Mouse (Mus musculus) liver, embryonic 15.5 days (tissue): ENCODE results near the gene Gm7929. TPM values are rescaled to one million over a fixed set of nuclear protein-coding genes. Genes with fewer than 3 reads are reported as not detected.
"Not testable (repeated sequence)": the region's sequence is repeated elsewhere in the genome, so short reads cannot be mapped to it uniquely, and the experiment has no call there.

Source experiments
- ATAC-seq: fragments of 200-750 bp; cut with Nextera tagmentation; 2 replicates; pipeline ENCODE4 v1.8.0; 2017; ENCODE audit warnings: moderate number of reproducible peaks, mild to moderate bottlenecking, moderate library complexity; ENCODE audit not compliant: insufficient read depth
- H3K27ac ChIP-seq: fragments of 300-500 bp; sonication (generic); replicated peaks from 2 replicates; pipeline ENCODE4 v1.5.1; 2015; ENCODE audit warnings: mild to moderate bottlenecking, inconsistent platforms
- H3K27me3 ChIP-seq: fragments of 300-500 bp; sonication (generic); 2 replicates; pipeline ENCODE4 v1.6.1; 2015; ENCODE audit warnings: mild to moderate bottlenecking, inconsistent platforms
- H3K36me3 ChIP-seq: fragments of 300-500 bp; sonication (generic); replicated peaks from 2 replicates; pipeline ENCODE4 v1.6.1; 2015; ENCODE audit warnings: moderate library complexity, mild to moderate bottlenecking, inconsistent platforms
- H3K4me1 ChIP-seq: fragments of 300-500 bp; sonication (generic); replicated peaks from 2 replicates; pipeline ENCODE4 v1.6.1; 2015; ENCODE audit warnings: inconsistent platforms
- H3K4me2 ChIP-seq: fragments of 300-500 bp; sonication (generic); 2 replicates; pipeline ENCODE4 v1.6.1; 2015; ENCODE audit warnings: moderate library complexity, mild to moderate bottlenecking, inconsistent platforms
- H3K4me3 ChIP-seq: fragments of 300-500 bp; sonication (generic); replicated peaks from 2 replicates; pipeline ENCODE4 v1.5.1; 2015; ENCODE audit warnings: mild to moderate bottlenecking, inconsistent platforms
- H3K9ac ChIP-seq: fragments of 300-500 bp; sonication (generic); 2 replicates; pipeline ENCODE4 v1.6.1; 2015; ENCODE audit warnings: moderate library complexity, mild to moderate bottlenecking, inconsistent platforms
- H3K9me3 ChIP-seq: fragments of 300-500 bp; sonication (generic); replicated peaks from 2 replicates; pipeline ENCODE4 v1.6.1; 2016; ENCODE audit warnings: inconsistent platforms
- WGBS: fragments of 180-500 bp; shearing (Covaris S2); methylation state at CpG from one replicate; pipeline ENCODE4 v1.1.7; 2015; ENCODE audit warnings: mixed read lengths; ENCODE audit not compliant: insufficient replicate concordance; 5-methylcytosine and 5-hydroxymethylcytosine counted together
- polyA plus RNA-seq: library from polyadenylated mRNA; unstranded; fragments of >200 nt; fragmentation: Nextera tagmentation; extraction: Ambion mirVana; gene quantifications from 2 replicates; pipeline ENCODE4 v1.2.1, GENCODE M21; 2015

Gm7929 gene
- not detected in 2 replicates for polyA plus RNA-seq

GRCm38 (mm10) chr14:41750514-41750913, at the start of gene Gm7929:
Gm7929 (minus strand) TSS chr14:41750614.
- H3K27ac ChIP-seq, H3K4me1 ChIP-seq, H3K9me3 ChIP-seq, H3K4me3 ChIP-seq, H3K27me3 ChIP-seq, ATAC-seq, H3K9ac ChIP-seq, H3K36me3 ChIP-seq, H3K4me2 ChIP-seq: not testable (repeated sequence)
- WGBS: 67% methylated on average over 1 of the region's 1 CpGs

GRCm38 (mm10) chr14:41772341-41772740, 21.9 kb upstream of the Gm7929 start, which contains the start of gene Gm47189:
Gm47189 (minus strand) TSS chr14:41772441.
- not testable (repeated sequence) for ATAC-seq, H3K36me3 ChIP-seq, H3K9ac ChIP-seq, H3K4me3 ChIP-seq, H3K27ac ChIP-seq, H3K9me3 ChIP-seq, H3K27me3 ChIP-seq, H3K4me2 ChIP-seq, H3K4me1 ChIP-seq

GRCm38 (mm10) chr14:41755931-41756330, 5.5 kb upstream of the Gm7929 start:
- H3K4me3 ChIP-seq, H3K27ac ChIP-seq, H3K36me3 ChIP-seq, H3K9ac ChIP-seq, H3K27me3 ChIP-seq, H3K4me1 ChIP-seq, H3K4me2 ChIP-seq, H3K9me3 ChIP-seq, ATAC-seq: not testable (repeated sequence)
- WGBS: 69% methylated on average over 3 of the region's 3 CpGs

GRCm38 (mm10) chr14:41723437-41723836, 27.0 kb downstream of the Gm7929 start:
- 60% methylated on average over 17 of the region's 17 CpGs for WGBS
- H3K4me3 ChIP-seq, H3K27ac ChIP-seq, H3K4me1 ChIP-seq, H3K4me2 ChIP-seq, H3K36me3 ChIP-seq, ATAC-seq, H3K9ac ChIP-seq, H3K9me3 ChIP-seq, H3K27me3 ChIP-seq: not testable (repeated sequence)

- not testable (repeated sequence) for H3K4me1 ChIP-seq, H3K9ac ChIP-seq, ATAC-seq, H3K9me3 ChIP-seq, H3K4me3 ChIP-seq, H3K27ac ChIP-seq, H3K36me3 ChIP-seq, H3K27me3 ChIP-seq, H3K4me2 ChIP-seq
- WGBS: 63% methylated on average over 1 of the region's 1 CpGs
These were observed 33.2 kb downstream of the Gm7929 start for GRCm38 (mm10) chr14:41717180-41717579.

- H3K4me1 ChIP-seq, H3K36me3 ChIP-seq, H3K27ac ChIP-seq, H3K9ac ChIP-seq, H3K9me3 ChIP-seq, ATAC-seq, H3K27me3 ChIP-seq, H3K4me3 ChIP-seq, H3K4me2 ChIP-seq: not testable (repeated sequence)
- WGBS: no CpG with 5 or more reads among the region's 3 CpGs
These were observed 48.6 kb downstream of the Gm7929 start, which contains the start of gene Gm8068 for GRCm38 (mm10) chr14:41701785-41702184. Gm8068 (minus strand) TSS chr14:41701885.

Other genes starting within 250 kb of the Gm7929 start
- gene Gm7970, start 195.0 kb downstream of the Gm7929 start, polyA plus RNA-seq: not detected in 2 replicates
- gene 1700049E17Rik2, start 177.4 kb downstream of the Gm7929 start, polyA plus RNA-seq: not detected in 2 replicates
- not detected in 2 replicates for gene Gm3072, start 126.0 kb downstream of the Gm7929 start, polyA plus RNA-seq
- gene Gm3676, start 104.1 kb downstream of the Gm7929 start, polyA plus RNA-seq: not detected in 2 replicates
- gene Gm8068, start 48.7 kb downstream of the Gm7929 start, polyA plus RNA-seq: not detected in 2 replicates
- not detected in 2 replicates for gene Gm47189, start 21.8 kb upstream of the Gm7929 start, polyA plus RNA-seq
- not detected in 2 replicates for gene Gm7980, start 156.7 kb upstream of the Gm7929 start, polyA plus RNA-seq
- not detected in 2 replicates for gene 1700049E17Rik1, start 174.3 kb upstream of the Gm7929 start, polyA plus RNA-seq
- gene 1700024B05Rik, start 193.4 kb upstream of the Gm7929 start, polyA plus RNA-seq: not detected in 2 replicates
- not detected in 2 replicates for gene Gm6401, start 217.3 kb upstream of the Gm7929 start, polyA plus RNA-seq
- not detected in 2 replicates for gene Gm3543, start 232.7 kb upstream of the Gm7929 start, polyA plus RNA-seq